In genomic region chr3:69393991-69394390, GRCm38 (mm10) we compare ENCODE assay signal across 25 mouse cellular contexts.
DNase-seq lines count a peak whose midpoint lies in the region; ATAC-seq and TF ChIP-seq lines count a peak whose summit lies in the region.
"Had no signal": no experiment of that assay in that cellular context is flagged by ENCODE, and none has a peak within 500 bp of the region (broad histone marks: within the 10 kb centered on the region; RNA-seq: fewer than 3 reads in every experiment).

No protein-coding gene starts in this region.

- 0 out of 2 replicates have a peak, but pooled peaks have one; percentile 12 for ATAC-seq in kidney, embryonic 15.5 days (replicated peaks; ENCODE audit: low FRiP score)
- ATAC-seq in heart, embryonic 15.5 days (replicated peaks; ENCODE audit: insufficient number of reproducible peaks, insufficient read depth, low FRiP score, low read depth), result 0 out of 2 replicates have a peak, but pooled peaks have one; percentile 47
- no peak for ATAC-seq in stomach, postnatal 0 days (ENCODE audit: low FRiP score, low TSS enrichment)
- ATAC-seq: forebrain, embryonic 14.5 days; Patski had no signal

- no peaks in the 10 kb centered on the region for H3K27me3 ChIP-seq in kidney, embryonic 15.5 days
- no peaks in the 10 kb centered on the region for H3K27me3 ChIP-seq in heart, embryonic 15.5 days
- no peaks in the 10 kb centered on the region for H3K27me3 ChIP-seq in stomach, postnatal 0 days (ENCODE audit: control insufficient read depth, insufficient read depth, low read length)
- H3K27me3 ChIP-seq: CH12.LX; embryonic facial prominence, embryonic 15.5 days; heart, embryonic 13.5 days; limb, embryonic 12.5 days; liver, embryonic 13.5 days; Patski had no signal

- H3K27ac ChIP-seq in kidney, embryonic 15.5 days, result no peak overlapping the region
- H3K27ac ChIP-seq in heart, embryonic 15.5 days, result no peak overlapping the region
- no peak overlapping the region for H3K27ac ChIP-seq in stomach, postnatal 0 days (replicated peaks)
- H3K27ac ChIP-seq: embryonic facial prominence, embryonic 15.5 days; heart, embryonic 13.5 days; kidney, postnatal 0 days; layer of hippocampus, adult 2 months; limb, embryonic 12.5 days; liver, embryonic 13.5 days; midbrain, embryonic 12.5 days had no signal

- no peaks in the 10 kb centered on the region for H3K36me3 ChIP-seq in kidney, embryonic 15.5 days
- no peaks in the 10 kb centered on the region for H3K36me3 ChIP-seq in heart, embryonic 15.5 days
- H3K36me3 ChIP-seq in stomach, postnatal 0 days (ENCODE audit: control insufficient read depth, insufficient read depth, low read length), result no peaks in the 10 kb centered on the region
- H3K36me3 ChIP-seq: embryonic facial prominence, embryonic 15.5 days; heart, embryonic 13.5 days; limb, embryonic 12.5 days; liver, embryonic 13.5 days; midbrain, embryonic 12.5 days had no signal

- peak; percentile 91 for DNase-seq in heart, adult 11 months
- no peak for DNase-seq in heart, postnatal 25 days (ENCODE audit: low spot score)
- DNase-seq in kidney, postnatal 36 days, result no peak
- DNase-seq in heart, postnatal 4 days, result peak; percentile 19
- DNase-seq in stomach, postnatal 0 days (ENCODE audit: low spot score), result no peak
- DNase-seq: B cell, adult 2 months; cerebellum, adult 8-10 months; gastrocnemius, postnatal 14 days; kidney, adult 11 months; liver, embryonic 13.5 days; lung, adult 2 months; lung, postnatal 14 days; right cerebral cortex, postnatal 14 days had no signal

- intact Hi-C loops in heart, postnatal 25 days (cut with DNase I), result no loop called here

- H3K4me2 ChIP-seq in kidney, embryonic 15.5 days, result no peak overlapping the region
- no peak overlapping the region for H3K4me2 ChIP-seq in heart, embryonic 15.5 days
- H3K4me2 ChIP-seq in stomach, postnatal 0 days (replicated peaks; ENCODE audit: low read depth), result no peak overlapping the region
- H3K4me2 ChIP-seq: embryonic facial prominence, embryonic 15.5 days; heart, embryonic 13.5 days; limb, embryonic 12.5 days; liver, embryonic 13.5 days; midbrain, embryonic 12.5 days had no signal

- H3K4me1 ChIP-seq in kidney, embryonic 15.5 days, result no peaks in the 10 kb centered on the region
- peaks cover 8% of the 10 kb centered on the region for H3K4me1 ChIP-seq in heart, embryonic 15.5 days (replicated peaks)
- H3K4me1 ChIP-seq in stomach, postnatal 0 days (replicated peaks; ENCODE audit: control insufficient read depth, insufficient read depth), result no peaks in the 10 kb centered on the region
- H3K4me1 ChIP-seq: embryonic facial prominence, embryonic 15.5 days; liver, embryonic 13.5 days; midbrain, embryonic 12.5 days had no signal

- TF ChIP-seq CTCF in stomach, postnatal 0 days (IDR thresholded peaks at IDR 0.05; ENCODE audit: low read depth), result no peak

- 51% methylated on average over 3 of the region's 3 CpGs for WGBS in kidney, embryonic 15.5 days
- WGBS in heart, embryonic 15.5 days, result 47% methylated on average over 3 of the region's 3 CpGs
- 50% methylated on average over 3 of the region's 3 CpGs for WGBS in stomach, postnatal 0 days

- no peak overlapping the region for H3K9ac ChIP-seq in kidney, embryonic 15.5 days
- H3K9ac ChIP-seq in heart, embryonic 15.5 days, result no peak overlapping the region
- H3K9ac ChIP-seq in stomach, postnatal 0 days (ENCODE audit: low read length), result no peak overlapping the region
- H3K9ac ChIP-seq: embryonic facial prominence, embryonic 15.5 days; heart, embryonic 13.5 days; limb, embryonic 12.5 days; liver, embryonic 13.5 days; midbrain, embryonic 12.5 days had no signal

- no peak overlapping the region for H3K4me3 ChIP-seq in kidney, embryonic 15.5 days (replicated peaks)
- H3K4me3 ChIP-seq in heart, embryonic 15.5 days, result no peak overlapping the region
- no peak overlapping the region for H3K4me3 ChIP-seq in stomach, postnatal 0 days (ENCODE audit: low read depth, low read length)
- H3K4me3 ChIP-seq: embryonic facial prominence, embryonic 15.5 days; heart, embryonic 13.5 days; layer of hippocampus, adult 2 months; limb, embryonic 12.5 days; liver, embryonic 13.5 days; midbrain, embryonic 12.5 days had no signal

- no peaks in the 10 kb centered on the region for H3K9me3 ChIP-seq in kidney, embryonic 15.5 days (replicated peaks)
- H3K9me3 ChIP-seq in heart, embryonic 15.5 days (replicated peaks), result no peaks in the 10 kb centered on the region
- H3K9me3 ChIP-seq in stomach, postnatal 0 days (ENCODE audit: control insufficient read depth, low read length), result no peaks in the 10 kb centered on the region
- H3K9me3 ChIP-seq: embryonic facial prominence, embryonic 15.5 days; G1E; heart, embryonic 13.5 days; limb, embryonic 12.5 days; liver, embryonic 13.5 days; midbrain, embryonic 12.5 days had no signal

- no peak for TF ChIP-seq EP300 in stomach, postnatal 0 days (optimal IDR thresholded peaks at IDR 0.05)

Comparison
In these comparisons a context has a peak if more than half of its experiments do, and no peak if none do; other contexts are left out.
1. DNase-seq: peak in heart, adult 11 months (single experiment) and heart, postnatal 4 days (single experiment); none in heart, postnatal 25 days (single experiment), kidney, postnatal 36 days (0 of 2) and stomach, postnatal 0 days (single experiment).